Mouse (Mus musculus) liver, embryonic 16.5 days (tissue): ENCODE measurements around the gene Med14. TPM values are rescaled to one million over a fixed set of nuclear protein-coding genes. Genes with fewer than 3 reads are reported as not detected.

Experiments
- ATAC-seq: fragments of 200-750 bp; cut with Nextera tagmentation; 2 replicates; pipeline ENCODE4 v1.8.0; 2017; ENCODE audit warnings: low read depth, mild to moderate bottlenecking, moderate number of reproducible peaks, moderate library complexity
- H3K27ac ChIP-seq: fragments of 300-500 bp; sonication (generic); 2 replicates; pipeline ENCODE4 v1.5.1; 2014; ENCODE audit warnings: mild to moderate bottlenecking, low read length
- H3K27me3 ChIP-seq: fragments of 300-500 bp; sonication (generic); 2 replicates; pipeline ENCODE4 v1.6.1; 2014; ENCODE audit warnings: low read depth, low read length, mixed read lengths; ENCODE audit not compliant: control insufficient read depth, insufficient read depth
- H3K36me3 ChIP-seq: fragments of 300-500 bp; sonication (generic); 2 replicates; pipeline ENCODE4 v1.6.1; 2014; ENCODE audit warnings: mild to moderate bottlenecking; ENCODE audit not compliant: control insufficient read depth, insufficient read depth
- H3K4me1 ChIP-seq: fragments of 300-500 bp; sonication (generic); 2 replicates; pipeline ENCODE4 v1.6.1; 2014; ENCODE audit warnings: low read depth, low read length, mixed read lengths; ENCODE audit not compliant: control insufficient read depth
- H3K4me2 ChIP-seq: fragments of 300-500 bp; sonication (generic); 2 replicates; pipeline ENCODE4 v1.6.1; 2014; ENCODE audit warnings: low read depth, low read length, mixed read lengths
- H3K4me3 ChIP-seq: fragments of 300-500 bp; sonication (generic); 2 replicates; pipeline ENCODE4 v1.5.1; 2014; ENCODE audit warnings: low read depth, mild to moderate bottlenecking, low read length
- H3K9ac ChIP-seq: fragments of 300-500 bp; sonication (generic); 2 replicates; pipeline ENCODE4 v1.6.1; 2014; ENCODE audit warnings: low read depth, low read length
- H3K9me3 ChIP-seq: fragments of 300-500 bp; sonication (generic); replicated peaks from 2 replicates; pipeline ENCODE4 v1.6.1; 2016; ENCODE audit warnings: low read length; ENCODE audit not compliant: control insufficient read depth
- WGBS: fragments of 180-500 bp; shearing (Covaris S2); extraction: QIAGEN DNeasy Blood & Tissue Kit; methylation state at CpG from one replicate; pipeline ENCODE4 v1.1.7; 2014; ENCODE audit not compliant: insufficient replicate concordance; 5-methylcytosine and 5-hydroxymethylcytosine counted together
- polyA plus RNA-seq: library from polyadenylated mRNA; unstranded; fragments of >200 nt; fragmentation: Nextera tagmentation; extraction: Ambion mirVana; gene quantifications from 2 replicates; pipeline ENCODE4 v1.2.1, GENCODE M21; 2015

Gene Med14
- polyA plus RNA-seq, result 3.9 and 4.4 TPM in 2 replicates

DNA sequence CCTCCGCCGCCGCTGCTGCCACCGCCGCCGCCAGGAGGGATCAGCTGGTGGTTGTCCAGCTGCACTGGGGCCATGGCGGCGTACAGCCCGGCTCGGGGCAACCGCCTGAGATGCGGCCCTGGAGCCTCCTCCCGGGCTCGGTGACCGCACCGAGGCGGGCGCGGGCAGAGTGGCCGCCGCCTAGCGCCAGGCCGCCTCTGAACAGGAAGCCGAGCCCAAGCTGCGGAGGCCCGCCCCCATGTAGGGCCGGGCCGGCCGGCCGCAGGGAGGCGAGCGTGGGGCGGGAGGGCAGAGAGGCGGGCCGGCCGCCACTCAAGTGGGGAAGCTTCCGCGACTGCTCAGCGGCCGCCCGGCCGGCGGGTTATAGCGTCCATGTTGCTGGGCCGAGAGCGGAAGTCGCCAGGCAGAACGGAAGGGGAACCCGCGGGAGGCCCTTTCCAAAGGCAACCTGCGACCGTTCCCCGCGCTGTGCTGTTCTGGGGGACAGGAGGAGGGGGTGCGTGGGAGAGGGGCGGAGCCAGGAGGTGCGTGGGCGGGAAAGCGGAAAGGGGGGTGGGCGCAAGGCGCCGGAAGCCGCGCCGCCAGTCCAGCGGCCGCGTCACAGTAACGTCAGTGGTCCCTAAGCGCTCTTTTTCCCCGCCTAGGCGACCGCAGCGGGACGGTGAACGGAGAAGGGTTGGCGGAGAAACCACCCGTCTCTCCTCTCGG is at the start of gene Med14:
TSS of gene Med14 (minus strand) at position 448 of the 708 bp plus-strand sequence.
- WGBS, result 8% methylated on average over 61 of the region's 79 CpGs
- peak; percentile 96 for ATAC-seq

DNA sequence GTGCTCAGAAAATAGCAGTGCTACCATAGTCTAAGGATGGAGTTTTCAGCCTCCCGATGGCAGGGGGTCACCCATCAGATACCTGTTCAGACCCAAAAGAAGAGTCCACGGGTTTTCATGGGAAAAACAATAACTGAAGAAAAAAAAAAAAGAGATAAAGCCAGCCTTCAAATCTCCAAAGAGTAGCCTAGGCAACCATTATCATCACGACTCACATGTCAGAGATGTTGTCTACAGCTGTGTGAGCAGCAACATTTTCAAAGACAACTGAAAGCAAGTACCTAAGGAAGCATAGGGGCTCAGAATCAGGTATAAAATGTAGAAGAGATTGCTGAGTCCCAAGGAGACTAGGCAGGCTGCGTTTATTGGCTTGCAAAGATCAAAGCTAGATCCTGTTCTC is 38.7 kb upstream of the Med14 start:
- H3K27me3 ChIP-seq, result no peaks in the 10 kb centered on the region
- H3K4me1 ChIP-seq, result no peaks in the 10 kb centered on the region
- H3K27ac ChIP-seq, result no peak overlapping the region
- H3K9me3 ChIP-seq, result no peaks in the 10 kb centered on the region
- no peaks in the 10 kb centered on the region for H3K36me3 ChIP-seq
- H3K9ac ChIP-seq, result no peak overlapping the region
- H3K4me3 ChIP-seq, result no peak overlapping the region
- H3K4me2 ChIP-seq, result no peak overlapping the region
- WGBS, result 46% methylated on average over 4 of the region's 4 CpGs
- ATAC-seq, result no peak

More for the DNA sequence above, at the start of gene Med14:
- H3K27ac ChIP-seq, result peak within 1 kb of the TSS; percentile 96
- peak within 1 kb of the TSS; percentile 69 for H3K4me2 ChIP-seq
- no peaks in the 10 kb centered on the region for H3K9me3 ChIP-seq
- peak within 1 kb of the TSS; percentile 76 for H3K4me3 ChIP-seq
- peaks cover 6% of the 10 kb centered on the region; the same call in 1 of the 2 replicates for H3K27me3 ChIP-seq
- no peaks in the 10 kb centered on the region; the same call in none of the 2 replicates for H3K4me1 ChIP-seq
- peak within 1 kb of the TSS; percentile 87 for H3K9ac ChIP-seq
- no peaks in the 10 kb centered on the region for H3K36me3 ChIP-seq

DNA sequence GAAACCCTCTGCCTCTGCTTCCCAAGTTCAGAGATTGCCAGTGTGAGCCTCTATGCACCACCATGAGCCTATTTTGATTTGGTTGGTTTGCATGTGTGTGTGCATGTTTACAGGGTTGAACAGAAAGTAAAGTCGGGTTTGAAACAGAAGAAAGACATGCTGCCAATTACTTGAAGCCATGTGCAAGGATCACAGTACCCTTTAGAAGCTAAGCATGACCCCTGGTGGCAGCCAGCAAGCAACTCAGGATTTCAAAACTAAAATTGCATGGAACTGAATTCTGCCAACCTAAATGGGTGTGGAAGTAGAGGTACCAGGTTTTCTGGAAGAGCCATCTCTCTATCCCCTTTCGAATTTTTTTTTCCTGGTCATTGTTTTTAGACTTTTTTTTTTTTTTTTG is 33.0 kb upstream of the Med14 start:
- no peaks in the 10 kb centered on the region for H3K27me3 ChIP-seq
- ATAC-seq, result no peak
- H3K36me3 ChIP-seq, result no peaks in the 10 kb centered on the region
- no peaks in the 10 kb centered on the region for H3K4me1 ChIP-seq
- no peaks in the 10 kb centered on the region for H3K9me3 ChIP-seq
- no peak overlapping the region for H3K4me3 ChIP-seq
- H3K27ac ChIP-seq, result no peak overlapping the region
- 26% methylated on average over 2 of the region's 2 CpGs for WGBS
- H3K9ac ChIP-seq, result no peak overlapping the region
- no peak overlapping the region for H3K4me2 ChIP-seq

DNA sequence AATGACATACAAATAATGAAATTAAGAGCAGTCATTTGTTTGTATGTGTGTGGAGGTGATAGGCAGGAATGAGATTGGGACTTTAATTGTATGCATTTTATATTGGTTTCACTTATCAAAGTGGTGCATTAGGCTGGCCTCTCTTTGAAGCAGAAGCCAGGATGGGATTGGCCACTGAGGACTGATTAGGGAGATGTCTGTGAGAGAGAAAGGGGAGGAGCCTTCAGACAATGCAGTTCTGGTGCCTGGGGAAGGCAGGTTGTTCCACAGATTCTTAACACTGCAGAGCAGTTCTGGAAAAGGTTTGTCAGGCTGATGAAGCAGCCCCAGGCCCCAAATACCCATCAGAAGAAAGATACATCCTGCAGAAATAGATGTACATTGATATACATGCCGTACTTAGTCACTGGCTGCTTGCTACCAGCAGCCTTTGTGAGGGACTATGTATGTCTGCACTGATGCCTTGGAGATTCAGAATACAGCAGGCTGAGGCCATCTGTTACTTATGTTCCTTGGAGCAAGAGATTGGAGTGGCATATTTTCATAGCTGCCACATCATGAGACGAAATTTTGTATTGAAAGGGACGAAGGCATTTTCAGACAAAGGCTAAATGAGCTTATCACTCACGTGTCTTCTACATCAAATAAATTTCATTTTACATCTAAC is 29.9 kb upstream of the Med14 start:
- no peaks in the 10 kb centered on the region for H3K27me3 ChIP-seq
- H3K4me2 ChIP-seq, result no peak overlapping the region
- no peak overlapping the region for H3K27ac ChIP-seq
- H3K4me3 ChIP-seq, result no peak overlapping the region
- ATAC-seq, result no peak
- no peaks in the 10 kb centered on the region for H3K36me3 ChIP-seq
- H3K9ac ChIP-seq, result no peak overlapping the region
- WGBS, result 59% methylated on average over 4 of the region's 4 CpGs
- no peaks in the 10 kb centered on the region for H3K4me1 ChIP-seq
- no peaks in the 10 kb centered on the region for H3K9me3 ChIP-seq

DNA sequence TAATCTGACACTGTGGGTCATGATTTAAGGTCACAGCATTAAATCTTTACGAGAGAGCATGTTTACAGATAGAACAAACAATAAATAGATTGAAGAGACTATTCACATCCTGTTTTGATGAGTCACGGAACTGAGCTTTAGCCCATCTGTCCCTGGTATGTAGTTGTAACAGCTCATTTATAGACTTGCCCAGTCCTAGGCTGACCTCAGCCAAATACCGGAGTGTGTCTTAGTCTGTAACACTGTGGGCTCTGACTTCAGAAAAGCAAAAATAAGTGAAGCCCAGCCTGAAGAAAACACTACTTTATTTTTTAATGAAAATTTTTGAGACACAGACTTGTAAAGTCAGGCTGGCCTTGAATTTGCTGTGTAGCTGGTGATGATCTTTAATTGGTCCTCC is 11.4 kb upstream of the Med14 start:
- Histone ChIP-seq H3K27me3 (no peaks in the 10 kb centered on the region), H3K4me3 (no peak overlapping the region), H3K4me1 (no peaks in the 10 kb centered on the region), H3K9ac (no peak overlapping the region), H3K27ac (no peak overlapping the region), H3K4me2 (no peak overlapping the region), H3K9me3 (no peaks in the 10 kb centered on the region), H3K36me3 (no peaks in the 10 kb centered on the region)
- 57% methylated on average over 3 of the region's 3 CpGs for WGBS
- ATAC-seq, result no peak

DNA sequence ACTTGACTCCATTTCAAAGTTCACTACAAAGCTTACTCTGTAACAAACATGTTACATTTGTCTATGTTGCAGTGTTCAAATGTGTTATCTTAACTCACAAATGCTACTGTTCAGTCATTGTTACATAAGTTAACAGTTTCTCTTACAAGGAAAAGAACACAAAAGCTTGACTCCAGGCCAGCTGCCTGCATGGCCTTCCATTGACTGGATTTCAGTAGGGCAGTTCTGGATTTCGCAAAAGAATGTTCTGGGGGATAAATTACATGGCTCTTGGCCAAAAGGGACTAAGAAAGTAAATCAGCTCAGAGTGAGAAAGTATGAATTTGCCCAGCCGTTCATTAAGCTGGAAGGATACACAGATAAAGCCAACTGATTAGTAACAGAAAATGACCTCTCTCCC is 9.7 kb upstream of the Med14 start:
- Histone ChIP-seq H3K4me1 (no peaks in the 10 kb centered on the region), H3K9ac (no peak overlapping the region), H3K36me3 (no peaks in the 10 kb centered on the region), H3K27ac (no peak overlapping the region), H3K27me3 (no peaks in the 10 kb centered on the region), H3K9me3 (no peaks in the 10 kb centered on the region), H3K4me3 (no peak overlapping the region), H3K4me2 (no peak overlapping the region)
- 44% methylated on average over 2 of the region's 2 CpGs for WGBS
- no peak for ATAC-seq

DNA sequence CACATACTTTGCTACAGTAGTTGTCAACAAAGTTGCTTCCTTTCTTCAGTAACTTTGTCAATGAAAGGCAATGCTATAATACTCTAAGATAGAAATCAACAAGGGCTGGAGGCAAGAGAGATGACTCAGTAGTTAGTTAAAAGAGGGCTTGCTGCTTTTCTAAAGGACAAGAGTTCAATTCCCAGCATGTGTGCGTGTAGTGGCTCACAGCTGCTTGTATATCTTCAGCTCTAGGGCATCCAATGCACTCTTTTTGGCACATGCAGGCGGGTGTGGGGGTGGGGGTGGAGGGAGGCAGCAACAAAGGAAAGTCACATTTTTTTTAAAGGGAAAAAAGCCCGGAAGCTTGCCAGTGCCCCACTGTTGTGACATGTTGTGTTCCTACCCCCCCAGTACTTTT is 6.7 kb upstream of the Med14 start:
- Histone ChIP-seq H3K9me3 (no peaks in the 10 kb centered on the region), H3K4me1 (no peaks in the 10 kb centered on the region), H3K4me2 (no peak overlapping the region), H3K9ac (no peak overlapping the region), H3K27me3 (no peaks in the 10 kb centered on the region), H3K36me3 (no peaks in the 10 kb centered on the region), H3K4me3 (no peak overlapping the region), H3K27ac (no peak overlapping the region)
- ATAC-seq, result no peak
- WGBS, result 53% methylated on average over 3 of the region's 3 CpGs

DNA sequence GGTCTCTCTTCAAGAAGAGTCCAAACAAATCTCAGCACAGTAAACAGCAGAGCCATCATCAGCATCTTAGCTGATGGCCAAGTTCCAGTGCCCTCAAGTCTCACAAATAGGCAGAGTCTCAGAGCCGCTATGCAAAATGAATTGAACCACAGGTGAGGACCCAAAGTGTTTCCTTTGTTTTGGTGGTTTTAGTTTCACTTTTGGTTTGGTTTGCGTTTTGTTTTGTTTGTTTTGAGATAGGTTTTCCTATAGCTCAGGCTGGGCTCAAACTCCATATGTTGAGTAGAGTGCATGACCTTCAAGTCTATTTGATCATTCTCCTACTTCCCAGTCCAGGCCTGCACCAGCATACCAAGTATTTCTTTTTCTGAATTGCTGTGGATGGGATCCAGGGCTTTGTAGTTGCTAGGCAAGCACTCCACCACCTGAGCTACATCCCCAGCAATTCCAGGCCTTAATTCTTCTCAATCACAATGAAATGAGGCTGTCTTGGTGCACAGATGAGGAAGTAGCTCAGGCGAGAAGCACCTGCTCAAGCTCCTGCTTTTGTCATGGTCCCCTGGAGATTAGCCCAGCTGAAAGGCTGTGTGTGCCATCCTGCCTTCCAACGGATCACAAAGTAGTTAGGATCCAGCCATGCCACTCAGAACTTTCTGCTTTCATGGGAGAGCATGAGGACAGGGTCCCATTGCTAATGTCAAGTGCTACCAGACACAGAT is 5.1 kb upstream of the Med14 start:
- H3K9me3 ChIP-seq, result no peaks in the 10 kb centered on the region
- no peaks in the 10 kb centered on the region for H3K36me3 ChIP-seq
- no peak overlapping the region for H3K4me3 ChIP-seq
- no peak overlapping the region for H3K9ac ChIP-seq
- H3K27ac ChIP-seq, result no peak overlapping the region
- H3K4me1 ChIP-seq, result no peaks in the 10 kb centered on the region; the same call in 1 of the 2 replicates
- no peaks in the 10 kb centered on the region for H3K27me3 ChIP-seq
- ATAC-seq, result no peak
- 42% methylated on average over 4 of the region's 4 CpGs for WGBS
- no peak overlapping the region; the same call in 1 of the 2 replicates for H3K4me2 ChIP-seq
